Comparison of ENCODE assay signal across 16 mouse cellular contexts in genomic region chr11:66042531-66042930, GRCm38 (mm10).
"Had no signal": no experiment of that assay in that cellular context is flagged by ENCODE, and none has a peak within 500 bp of the region (broad histone marks: within the 10 kb centered on the region; RNA-seq: fewer than 3 reads in every experiment).

No protein-coding gene starts in this region.

- H3K9me3 ChIP-seq: liver, embryonic 13.5 days; midbrain, embryonic 12.5 days; midbrain, embryonic 15.5 days; neural tube, embryonic 12.5 days; neural tube, embryonic 15.5 days had no signal

- H3K36me3 ChIP-seq: liver, embryonic 13.5 days; midbrain, embryonic 12.5 days; midbrain, embryonic 15.5 days; neural tube, embryonic 12.5 days; neural tube, embryonic 15.5 days had no signal

- DNase-seq: liver, embryonic 13.5 days; lung, adult 2 months; right cerebral cortex, adult 18-20 months; right cerebral cortex, postnatal 14 days; right cerebral cortex, postnatal 4 days; thymus, adult 2 months; thymus, postnatal 14 days; thymus, postnatal 4 days had no signal

- ATAC-seq: hindbrain, postnatal 0 days; inflammation-experienced regulatory T-cells, adult 6 months; intestine, embryonic 16.5 days; midbrain, embryonic 15.5 days had no signal

- H3K27me3 ChIP-seq: liver, embryonic 13.5 days; midbrain, embryonic 12.5 days; midbrain, embryonic 15.5 days; neural tube, embryonic 12.5 days; neural tube, embryonic 15.5 days had no signal

- H3K4me3 ChIP-seq: liver, embryonic 13.5 days; midbrain, embryonic 12.5 days; midbrain, embryonic 15.5 days; neural tube, embryonic 12.5 days; neural tube, embryonic 15.5 days had no signal

- H3K4me1 ChIP-seq: liver, embryonic 13.5 days; midbrain, embryonic 12.5 days; midbrain, embryonic 15.5 days; neural tube, embryonic 12.5 days had no signal

- H3K4me2 ChIP-seq: liver, embryonic 13.5 days; midbrain, embryonic 12.5 days; midbrain, embryonic 15.5 days; neural tube, embryonic 12.5 days; neural tube, embryonic 15.5 days had no signal

- H3K9ac ChIP-seq: liver, embryonic 13.5 days; midbrain, embryonic 12.5 days; midbrain, embryonic 15.5 days; neural tube, embryonic 12.5 days; neural tube, embryonic 15.5 days had no signal

- H3K27ac ChIP-seq: hindbrain, postnatal 0 days; liver, embryonic 13.5 days; midbrain, embryonic 12.5 days; midbrain, embryonic 15.5 days; neural tube, embryonic 12.5 days; neural tube, embryonic 15.5 days; stomach, postnatal 0 days had no signal
